Mouse (Mus musculus): Measurements from ENCODE around the gene Thop1.

Gene Thop1

GRCm38 (mm10) chr10:81057406-81058130 is 12.3 kb upstream of the Thop1 start:
- no peak for DNase-seq (ENCODE audit: low read depth, low spot score)

GRCm38 (mm10) chr10:81058896-81059295 is 10.9 kb upstream of the Thop1 start:
- no peak for DNase-seq (ENCODE audit: low read depth, low spot score)

GRCm38 (mm10) chr10:81059603-81060543 is 10.0 kb upstream of the Thop1 start, which contains the start of gene Sgta:
Gene Sgta (minus strand): TSS chr10:81060181.
- DNase-seq (ENCODE audit: low read depth, low spot score) = peak; percentile 100

- DNase-seq (ENCODE audit: low read depth, low spot score) = peak; percentile 60
Observed at GRCm38 (mm10) chr10:81062710-81063109, 7.1 kb upstream of the Thop1 start.

GRCm38 (mm10) chr10:81064519-81064918 is 5.3 kb upstream of the Thop1 start:
- DNase-seq (ENCODE audit: low read depth, low spot score) = peak; percentile 66

GRCm38 (mm10) chr10:81068706-81069105 is 1.1 kb upstream of the Thop1 start:
- peak; percentile 72 for DNase-seq (ENCODE audit: low read depth, low spot score)

GRCm38 (mm10) chr10:81072290-81072689 is 2.5 kb downstream of the Thop1 start:
- no peak for DNase-seq (ENCODE audit: low read depth, low spot score)

GRCm38 (mm10) chr10:81073464-81073863 is 3.6 kb downstream of the Thop1 start:
- peak; percentile 75 for DNase-seq (ENCODE audit: low read depth, low spot score)

GRCm38 (mm10) chr10:81075734-81076133 is 5.9 kb downstream of the Thop1 start:
- DNase-seq (ENCODE audit: low read depth, low spot score) = no peak

- DNase-seq (ENCODE audit: low read depth, low spot score) = no peak
Observed at GRCm38 (mm10) chr10:81076356-81076755, 6.5 kb downstream of the Thop1 start.

- no peak for DNase-seq (ENCODE audit: low read depth, low spot score)
Observed at GRCm38 (mm10) chr10:81077916-81078315, 8.1 kb downstream of the Thop1 start.

GRCm38 (mm10) chr10:81080008-81080655 is 10.3 kb downstream of the Thop1 start:
- DNase-seq (ENCODE audit: low read depth, low spot score) = no peak

- DNase-seq (ENCODE audit: low read depth, low spot score) = peak; percentile 93
Observed at GRCm38 (mm10) chr10:81082168-81082960, 12.5 kb downstream of the Thop1 start.

- peak; percentile 92 for DNase-seq (ENCODE audit: low read depth, low spot score)
Observed at GRCm38 (mm10) chr10:81087021-81087420, 17.2 kb downstream of the Thop1 start.

- no peak for DNase-seq (ENCODE audit: low read depth, low spot score)
Observed at GRCm38 (mm10) chr10:81089216-81089615, 19.4 kb downstream of the Thop1 start.

- DNase-seq (ENCODE audit: low read depth, low spot score) = no peak
Observed at GRCm38 (mm10) chr10:81090621-81091020, 20.8 kb downstream of the Thop1 start.

GRCm38 (mm10) chr10:81092465-81093250 is 22.8 kb downstream of the Thop1 start:
- peak; percentile 49 for DNase-seq (ENCODE audit: low read depth, low spot score)

GRCm38 (mm10) chr10:81094931-81095678 is 25.3 kb downstream of the Thop1 start:
- DNase-seq (ENCODE audit: low read depth, low spot score) = peak; percentile 35

- peak; percentile 97 for DNase-seq (ENCODE audit: low read depth, low spot score)
Observed at GRCm38 (mm10) chr10:81105565-81106112, 35.8 kb downstream of the Thop1 start, which contains the start of gene Map2k2. Gene Map2k2 (plus strand): TSS chr10:81105915.

Data from R1 (cell line).